In genomic region chr2:150766083-150766862, GRCm38 (mm10) we compare ENCODE assay signal across 10 mouse cellular contexts. TPM values are rescaled to one million over a fixed set of nuclear protein-coding genes. Genes with fewer than 3 reads are reported as not detected.
A peak's percentile ranks its signal among the peaks of the same experiment; 100 is the strongest.
DNase-seq lines count a peak whose midpoint lies in the region; ATAC-seq and TF ChIP-seq lines count a peak whose summit lies in the region.
"Had no signal": no experiment of that assay in that cellular context is flagged by ENCODE, and none has a peak within 500 bp of the region (broad histone marks: within the 10 kb centered on the region; RNA-seq: fewer than 3 reads in every experiment).

No protein-coding gene starts in this region.

- TF ChIP-seq POLR2A in small intestine, adult 2 months (IDR thresholded peaks at IDR 0.05; ENCODE audit: low read depth, low read length), result no peak

- no peak overlapping the region for H3K4me3 ChIP-seq in heart, embryonic 16.5 days (ENCODE audit: low read length)
- no peak overlapping the region for H3K4me3 ChIP-seq in small intestine, adult 2 months (ENCODE audit: low read depth, low read length)
- H3K4me3 ChIP-seq: midbrain, embryonic 12.5 days had no signal

- peak overlapping the region; percentile 97 for H3K27ac ChIP-seq in heart, embryonic 16.5 days (ENCODE audit: low read length)
- peak overlapping the region; percentile 46; the same call in 1 of the 2 replicates for H3K27ac ChIP-seq in small intestine, adult 2 months (ENCODE audit: insufficient read depth, low read depth, low read length)
- H3K27ac ChIP-seq: midbrain, embryonic 12.5 days had no signal

- no peak overlapping the region for H3K4me2 ChIP-seq in heart, embryonic 16.5 days (ENCODE audit: low read depth, low read length)
- H3K4me2 ChIP-seq: midbrain, embryonic 12.5 days had no signal

- H3K36me3 ChIP-seq in heart, embryonic 16.5 days (ENCODE audit: control insufficient read depth, insufficient read depth), result peaks cover 4% of the 10 kb centered on the region; the same call in 1 of the 2 replicates
- peaks cover 34% of the 10 kb centered on the region for H3K36me3 ChIP-seq in small intestine, adult 2 months (ENCODE audit: control insufficient read depth, insufficient read depth, low read length)

- no peaks in the 10 kb centered on the region for H3K27me3 ChIP-seq in heart, embryonic 16.5 days (ENCODE audit: control insufficient read depth, insufficient read depth, low read length)
- H3K27me3 ChIP-seq in small intestine, adult 2 months (ENCODE audit: control insufficient read depth, insufficient read depth, low read length), result no peaks in the 10 kb centered on the region
- H3K27me3 ChIP-seq: midbrain, embryonic 12.5 days had no signal

- WGBS in heart, embryonic 16.5 days, result 64% methylated on average over 4 of the region's 4 CpGs
- WGBS in small intestine, adult 2 months, result 50% methylated on average over 4 of the region's 4 CpGs

- DNase-seq in heart, postnatal 10 days, result no peak
- DNase-seq in ovary, postnatal 36 days (ENCODE audit: low spot score), result peak; percentile 26
- DNase-seq in ovary, postnatal 10 days (ENCODE audit: low spot score), result no peak
- peak; percentile 19 to 44 for DNase-seq in kidney, postnatal 4 days
- DNase-seq in MN1 (ENCODE audit: low spot score), result no peak
- DNase-seq in yolk sac, embryonic 10.5 days (ENCODE audit: low spot score), result no peak
- DNase-seq: adrenal gland, postnatal 25 days had no signal

- H3K9ac ChIP-seq in heart, embryonic 16.5 days (ENCODE audit: low read length), result peak overlapping the region; percentile 41; the same call in 1 of the 2 replicates
- H3K9ac ChIP-seq: midbrain, embryonic 12.5 days had no signal

- intact Hi-C loops in heart, postnatal 10 days (cut with DNase I), result no loop called here

- H3K4me1 ChIP-seq in heart, embryonic 16.5 days (ENCODE audit: control insufficient read depth, insufficient read depth, low read length), result peaks cover 60% of the 10 kb centered on the region
- peaks cover 26% of the 10 kb centered on the region for H3K4me1 ChIP-seq in small intestine, adult 2 months (ENCODE audit: control insufficient read depth, insufficient read depth, insufficient read length, low read length)

- no peak for ATAC-seq in heart, embryonic 16.5 days (replicated peaks; ENCODE audit: extremely low read depth, insufficient read depth, low FRiP score)

- H3K9me3 ChIP-seq in heart, embryonic 16.5 days (replicated peaks; ENCODE audit: control insufficient read depth, low read length), result no peaks in the 10 kb centered on the region
- H3K9me3 ChIP-seq: midbrain, embryonic 12.5 days had no signal

- no peak for TF ChIP-seq CTCF in small intestine, adult 2 months (IDR thresholded peaks at IDR 0.05; ENCODE audit: extremely low read depth, insufficient read length, insufficient replicate concordance, low read depth, low read length)

RNA-seq across cellular contexts. Expression of gene Entpd6, which starts 17.4 kb away (rescaled TPM):
- polyA plus RNA-seq in heart, embryonic 16.5 days (2015; fragmentation: Nextera tagmentation; extraction: Ambion mirVana), result 24.0 and 24.3 TPM in 2 replicates
- total RNA-seq in heart, postnatal 10 days (2021), result 10 to 100 TPM; 15.2 to 16.1 TPM
- polyA plus RNA-seq in small intestine, adult 2 months (2012; rRNA removed), result 11.3 and 19.8 TPM in 2 replicates

RNA-seq across cellular contexts. Expression of gene Pygb, which starts 20.3 kb away (rescaled TPM):
- 243 and 260 TPM in 2 replicates for polyA plus RNA-seq in heart, embryonic 16.5 days (2015; fragmentation: Nextera tagmentation; extraction: Ambion mirVana)
- total RNA-seq in heart, postnatal 10 days (2021), result 100 to 1,000 TPM; 374 to 404 TPM
- 15.6 and 20.5 TPM in 2 replicates for polyA plus RNA-seq in small intestine, adult 2 months (2012; rRNA removed)

Comparison
In these comparisons a context has a peak if more than half of its experiments do, and no peak if none do; other contexts are left out.
1. DNase-seq: peak in ovary, postnatal 36 days (single experiment) and kidney, postnatal 4 days (2 of 2); none in heart, postnatal 10 days (0 of 2), ovary, postnatal 10 days (single experiment), MN1 (single experiment) and yolk sac, embryonic 10.5 days (single experiment).
2. RNA of gene Pygb, which starts 20.3 kb away (polyA plus RNA-seq): 243 to 260 TPM in heart, embryonic 16.5 days; 15.6 to 20.5 TPM in small intestine, adult 2 months; every median in the first group is over 10 times any median in the second.